Mouse (Mus musculus) frontal cortex, adult (tissue): ENCODE data around the gene Vmn1r75.

Experiments
- ATAC-seq: cut with Nextera tagmentation; 2 replicates; pipeline ENCODE4 v1.9.2; 2017; ENCODE audit warnings: mild to moderate bottlenecking, moderate library complexity, mixed read lengths; ENCODE audit not compliant: low TSS enrichment

Gene Vmn1r75

DNA sequence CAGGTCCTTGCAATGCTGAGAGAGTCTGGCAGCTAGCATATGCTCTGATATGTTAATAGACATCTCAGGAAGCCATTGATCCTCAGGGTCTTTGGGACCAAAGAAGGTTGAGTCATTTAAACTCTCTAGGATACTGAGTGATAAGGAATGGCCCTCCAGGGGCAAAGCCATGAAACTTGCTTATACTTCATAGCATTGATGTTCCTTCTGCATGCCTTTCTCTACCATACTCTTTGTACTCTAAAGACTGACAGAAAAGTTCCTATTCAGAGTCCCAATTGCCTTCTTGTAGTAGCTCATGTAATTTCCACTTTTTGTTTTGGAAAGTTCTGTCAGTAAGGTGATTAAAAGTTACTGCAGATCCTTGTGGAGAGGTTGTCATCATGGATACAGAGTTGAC is at the start of gene Vmn1r75:
Vmn1r75 (plus strand) TSS at position 301 of the 400 bp plus-strand sequence.
- no peak for ATAC-seq

GRCm38 (mm10) chr7:11833680-11834079 is 40.8 kb upstream of the Vmn1r75 start, which contains the start of gene Vmn1r74:
TSS of gene Vmn1r74 (plus strand) at chr7:11833980.
- ATAC-seq = no peak
